Mouse (Mus musculus): Measurements from ENCODE around the gene Trib2.

DNA sequence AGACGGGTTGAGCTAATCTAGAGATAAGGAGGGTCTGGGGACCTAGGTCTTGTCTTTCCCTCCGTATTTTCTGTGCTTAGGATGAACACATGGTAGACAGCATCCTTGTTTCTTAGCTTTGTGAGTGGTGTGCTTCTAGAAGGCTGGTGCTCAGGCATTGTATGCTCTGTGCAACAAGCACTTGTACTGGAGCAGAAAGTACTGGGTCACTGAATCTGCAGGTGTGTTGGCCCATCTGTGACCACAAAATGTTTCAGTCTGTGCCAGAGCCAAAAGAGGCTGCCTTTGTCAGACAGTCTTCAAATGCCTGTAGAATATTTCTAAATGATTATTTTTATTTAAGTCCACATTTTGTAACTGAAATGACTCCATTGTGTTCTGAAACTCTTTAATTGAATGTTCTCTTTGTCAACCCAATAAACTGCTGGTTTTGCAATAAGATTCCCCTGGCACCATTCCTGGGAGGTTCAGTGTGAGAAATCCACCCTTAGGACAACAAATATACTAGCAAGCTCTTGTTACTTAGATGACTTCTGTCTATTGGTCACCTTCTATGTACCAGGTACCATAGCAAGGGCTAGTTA is 12.2 kb upstream of the Trib2 start:
- TF ChIP-seq CTCF (IDR thresholded peaks at IDR 0.05; ENCODE audit: extremely low read depth, insufficient read length, insufficient replicate concordance, low read depth, low read length) = no peak
- no peak for TF ChIP-seq POLR2A (IDR thresholded peaks at IDR 0.05; ENCODE audit: low read depth, low read length)

Measured in small intestine, adult 2 months (tissue).